Mouse (Mus musculus) midbrain, embryonic 16.5 days (tissue): ENCODE measurements at regions not wholly inside any gene's neighbourhood (a gene's known extent, or its start where the extent isn't known, plus 50 kb on each side); places are given as distances from the start of the nearest gene placed in this dataset.

Experiments used
- ATAC-seq: fragments of 200-750 bp; cut with Nextera tagmentation; 2 replicates; pipeline ENCODE4 v1.8.0; 2017; ENCODE audit warnings: moderate TSS enrichment
- H3K27ac ChIP-seq: fragments of 300-500 bp; sonication (generic); 2 replicates; pipeline ENCODE4 v1.5.1; 2014; ENCODE audit warnings: mild to moderate bottlenecking, low read length, mixed read lengths
- H3K27me3 ChIP-seq: fragments of 300-500 bp; sonication (generic); 2 replicates; pipeline ENCODE4 v1.6.1; 2014; ENCODE audit warnings: low read depth, low read length, mixed read lengths; ENCODE audit not compliant: control insufficient read depth, insufficient read depth
- H3K36me3 ChIP-seq: fragments of 300-500 bp; sonication (generic); 2 replicates; pipeline ENCODE4 v1.6.1; 2014; ENCODE audit warnings: mild to moderate bottlenecking, low read length, moderate library complexity, mixed read lengths; ENCODE audit not compliant: control insufficient read depth, insufficient read depth
- H3K4me1 ChIP-seq: fragments of 300-500 bp; sonication (generic); 2 replicates; pipeline ENCODE4 v1.6.1; 2014; ENCODE audit warnings: mild to moderate bottlenecking, low read length, mixed read lengths; ENCODE audit not compliant: control insufficient read depth, insufficient read depth
- H3K4me2 ChIP-seq: fragments of 300-500 bp; sonication (generic); 2 replicates; pipeline ENCODE4 v1.6.1; 2014; ENCODE audit warnings: mild to moderate bottlenecking, low read length, mixed read lengths
- H3K4me3 ChIP-seq: fragments of 300-500 bp; sonication (generic); 2 replicates; pipeline ENCODE4 v1.5.1; 2014; ENCODE audit warnings: low read depth, mild to moderate bottlenecking, low read length, moderate library complexity, mixed read lengths
- H3K9ac ChIP-seq: fragments of 300-500 bp; sonication (generic); 2 replicates; pipeline ENCODE4 v1.6.1; 2014; ENCODE audit warnings: low read depth, low read length, mixed read lengths
- H3K9me3 ChIP-seq: fragments of 300-500 bp; sonication (generic); replicated peaks from 2 replicates; pipeline ENCODE4 v1.6.1; 2014; ENCODE audit warnings: mild to moderate bottlenecking, low read length, mixed read lengths; ENCODE audit not compliant: control insufficient read depth, poor library complexity, severe bottlenecking
- WGBS: fragments of 180-500 bp; shearing (Covaris S2); extraction: QIAGEN DNeasy Blood & Tissue Kit; methylation state at CpG from one replicate; pipeline ENCODE4 v1.1.7; 2014; 5-methylcytosine and 5-hydroxymethylcytosine counted together

DNA sequence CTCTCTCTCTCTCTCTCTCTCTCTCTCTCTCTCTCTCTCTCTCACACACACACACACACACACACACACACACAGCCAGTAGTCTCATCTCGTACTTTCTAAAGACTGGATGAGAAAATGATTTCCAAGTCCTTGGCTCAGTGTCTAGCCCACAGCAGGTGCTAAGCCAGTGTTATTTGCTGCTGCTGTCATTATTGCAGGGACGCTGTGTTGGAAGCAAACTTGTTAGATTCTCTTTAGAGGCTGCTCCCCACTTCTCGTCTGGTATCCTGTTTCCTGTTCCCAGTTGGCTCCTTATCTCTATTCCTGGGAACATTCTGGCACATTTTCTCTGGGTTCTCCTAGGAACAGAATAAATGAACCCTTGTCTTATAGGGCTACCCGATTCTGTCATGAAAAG lies 122.5 kb upstream of the Chd6 start:
- no peak overlapping the region for H3K27ac ChIP-seq
- no peaks in the 10 kb centered on the region for H3K27me3 ChIP-seq
- WGBS, result 38% methylated on average over 4 of the region's 4 CpGs
- no peak overlapping the region for H3K4me2 ChIP-seq
- no peak for ATAC-seq
- no peaks in the 10 kb centered on the region for H3K9me3 ChIP-seq
- H3K4me1 ChIP-seq, result no peaks in the 10 kb centered on the region
- H3K4me3 ChIP-seq, result no peak overlapping the region
- no peaks in the 10 kb centered on the region for H3K36me3 ChIP-seq
- no peak overlapping the region for H3K9ac ChIP-seq

DNA sequence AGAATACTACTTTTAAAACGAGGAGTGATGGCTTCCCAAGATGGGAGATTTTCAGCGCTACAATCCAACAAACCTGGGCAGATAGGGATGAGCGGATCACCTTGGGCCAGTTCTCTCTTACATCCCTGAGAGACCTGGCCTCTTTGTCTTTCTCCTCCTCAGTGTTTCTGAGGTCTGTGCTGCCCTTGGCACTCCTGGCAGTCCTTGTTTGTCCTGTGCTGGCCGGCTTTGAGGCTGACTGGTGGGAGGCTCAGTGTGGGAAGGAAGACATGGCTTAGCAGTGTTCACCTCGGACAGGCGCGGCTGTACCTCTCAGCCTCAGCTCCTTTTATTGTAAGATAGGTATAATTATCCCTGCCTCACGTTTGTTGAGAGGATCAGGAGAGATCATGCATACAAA lies 106.9 kb upstream of the Chd6 start:
- no peak for ATAC-seq

DNA sequence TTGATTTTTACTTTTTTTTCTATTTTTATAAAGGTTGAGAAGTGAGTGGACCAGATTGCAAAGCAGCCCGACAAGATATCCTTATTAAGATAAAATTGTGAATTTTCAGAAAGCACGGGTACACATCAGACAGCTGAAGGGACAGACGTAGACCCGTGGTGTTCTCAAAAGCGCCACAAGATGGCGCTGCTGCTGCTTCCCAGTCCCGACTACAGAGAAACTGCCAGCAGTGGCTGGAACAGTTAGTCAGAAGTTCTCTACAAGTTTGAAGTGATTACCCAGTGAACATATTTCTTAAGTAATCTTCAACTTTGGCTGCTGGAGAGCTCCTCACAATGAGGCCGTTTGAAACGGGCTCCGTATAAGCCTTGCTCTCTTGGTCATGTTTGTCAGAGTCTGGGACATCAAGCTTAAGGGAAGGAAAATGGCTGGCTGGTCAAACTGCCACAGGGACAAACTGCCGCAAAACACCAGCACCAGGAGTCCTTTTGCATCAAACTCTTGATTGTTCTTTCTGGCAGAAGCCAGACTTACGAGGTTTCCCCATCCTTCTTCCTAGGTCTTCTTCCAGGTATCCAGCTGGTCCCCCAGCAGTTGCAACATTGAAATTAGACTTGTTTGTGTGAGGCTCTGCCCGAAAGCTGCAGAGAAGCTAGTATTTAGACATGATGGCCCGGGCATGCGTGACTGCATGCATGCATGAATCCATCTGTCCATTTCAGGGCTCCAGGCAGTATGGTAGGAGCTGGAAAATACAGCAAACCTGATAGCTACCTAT lies 106.0 kb upstream of the Chd6 start:
- Histone ChIP-seq H3K4me1 (no peaks in the 10 kb centered on the region), H3K4me3 (no peak overlapping the region), H3K9me3 (no peaks in the 10 kb centered on the region), H3K36me3 (no peaks in the 10 kb centered on the region), H3K27ac (no peak overlapping the region), H3K4me2 (no peak overlapping the region), H3K27me3 (no peaks in the 10 kb centered on the region), H3K9ac (no peak overlapping the region)
- ATAC-seq, result 0 out of 2 replicates have a peak, but pooled peaks have one; percentile 42
- 19% methylated on average over 15 of the region's 15 CpGs for WGBS

More for the DNA sequence above, 106.9 kb upstream of the Chd6 start:
- Histone ChIP-seq H3K4me1 (no peaks in the 10 kb centered on the region), H3K4me3 (no peak overlapping the region), H3K27me3 (no peaks in the 10 kb centered on the region), H3K4me2 (no peak overlapping the region), H3K36me3 (no peaks in the 10 kb centered on the region), H3K9ac (no peak overlapping the region), H3K9me3 (no peaks in the 10 kb centered on the region), H3K27ac (no peak overlapping the region)
- WGBS, result 65% methylated on average over 8 of the region's 8 CpGs

DNA sequence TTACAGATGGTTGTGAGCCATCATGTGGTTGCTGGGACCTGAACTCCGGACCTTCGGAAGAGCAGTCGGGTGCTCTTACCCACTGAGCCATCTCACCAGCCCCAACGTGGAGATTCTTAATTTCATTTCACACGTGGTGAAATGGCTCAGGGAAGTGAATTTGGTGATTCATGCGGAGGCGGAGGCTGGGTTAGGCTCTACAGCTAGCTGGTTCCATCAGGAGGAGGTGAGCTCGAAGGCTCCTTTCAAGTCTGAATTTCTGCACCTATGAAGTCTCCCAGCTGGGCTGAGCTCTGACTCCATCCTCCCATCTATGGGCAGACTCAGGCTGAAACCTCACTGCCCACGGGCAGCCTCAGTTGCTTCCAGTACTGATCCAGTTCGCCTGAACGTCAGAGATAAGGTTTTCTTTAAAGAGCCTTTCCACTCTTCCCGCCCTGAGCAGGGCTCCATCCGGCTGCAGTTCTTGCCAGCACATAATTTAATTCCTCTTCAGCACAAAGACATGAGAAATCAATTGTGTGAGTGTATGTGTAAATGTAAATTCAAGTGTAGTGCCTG lies 103.5 kb upstream of the Chd6 start:
- no peak overlapping the region for H3K4me3 ChIP-seq
- H3K4me1 ChIP-seq, result no peaks in the 10 kb centered on the region
- no peak overlapping the region for H3K9ac ChIP-seq
- no peak overlapping the region for H3K27ac ChIP-seq
- no peaks in the 10 kb centered on the region for H3K27me3 ChIP-seq
- WGBS, result 72% methylated on average over 13 of the region's 13 CpGs
- H3K4me2 ChIP-seq, result no peak overlapping the region
- ATAC-seq, result peak; percentile 54
- H3K9me3 ChIP-seq, result no peaks in the 10 kb centered on the region
- H3K36me3 ChIP-seq, result no peaks in the 10 kb centered on the region

DNA sequence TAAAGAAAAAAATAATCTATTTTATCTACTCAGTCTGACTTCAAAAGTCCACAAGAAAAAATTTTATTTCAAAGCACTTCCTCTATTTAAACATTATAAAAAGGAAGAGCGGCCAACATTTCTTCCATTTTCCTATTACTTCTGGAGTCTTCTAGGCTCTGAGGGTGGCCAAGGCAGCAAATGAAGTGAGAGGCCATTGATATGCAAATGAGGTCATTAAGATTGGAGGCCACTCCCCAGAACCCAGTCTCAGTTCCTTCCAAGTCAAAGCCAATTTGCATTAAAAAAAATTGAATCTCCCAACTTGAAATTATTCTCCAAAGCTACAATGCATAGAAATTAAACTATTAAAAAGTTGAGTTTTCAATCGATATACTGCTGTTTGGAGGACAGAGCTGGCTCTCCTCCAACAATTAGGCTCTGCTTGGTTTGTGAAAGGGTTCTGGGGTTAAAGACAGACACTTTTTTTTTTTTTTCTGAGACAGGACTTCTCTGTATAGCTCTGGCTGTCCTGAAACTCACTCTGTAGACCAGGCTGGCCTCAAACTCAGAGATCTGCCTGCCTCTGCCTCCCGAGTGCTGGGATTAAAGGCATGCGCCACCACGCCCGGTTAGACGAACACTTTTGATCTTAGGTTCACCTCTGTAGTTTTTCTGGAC lies 88.0 kb upstream of the Chd6 start:
- ATAC-seq, result no peak

DNA sequence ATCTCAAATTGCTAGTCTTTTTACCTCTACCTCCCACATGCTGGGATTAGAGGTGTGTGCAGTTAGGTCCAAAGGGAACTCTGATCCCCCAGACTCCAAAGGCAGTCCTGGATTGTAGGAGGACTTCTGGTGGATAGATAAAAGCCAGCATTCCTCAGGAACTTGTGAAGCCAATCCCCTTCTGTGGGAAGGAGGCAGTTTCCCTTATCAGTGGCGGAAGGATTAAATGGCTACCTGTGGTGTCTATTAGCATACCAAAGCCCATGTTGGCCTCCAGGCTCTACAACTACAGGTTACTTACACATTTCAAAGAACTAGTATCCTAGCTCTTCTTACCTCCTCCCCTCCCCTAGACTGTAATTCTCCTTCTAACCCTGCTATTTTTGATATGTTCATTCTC lies 78.6 kb upstream of the Chd6 start:
- Histone ChIP-seq H3K27me3 (no peaks in the 10 kb centered on the region), H3K9ac (no peak overlapping the region), H3K4me1 (no peaks in the 10 kb centered on the region), H3K4me3 (no peak overlapping the region), H3K36me3 (no peaks in the 10 kb centered on the region), H3K27ac (no peak overlapping the region), H3K9me3 (no peaks in the 10 kb centered on the region), H3K4me2 (no peak overlapping the region)
- ATAC-seq, result 0 out of 2 replicates have a peak, but pooled peaks have one; percentile 11
- 25% methylated on average over 1 of the region's 1 CpGs for WGBS

More for the DNA sequence above, 88.0 kb upstream of the Chd6 start:
- no peaks in the 10 kb centered on the region for H3K27me3 ChIP-seq
- no peaks in the 10 kb centered on the region for H3K9me3 ChIP-seq
- no peak overlapping the region for H3K9ac ChIP-seq
- no peak overlapping the region for H3K4me3 ChIP-seq
- no peak overlapping the region for H3K4me2 ChIP-seq
- no peak overlapping the region for H3K27ac ChIP-seq
- H3K36me3 ChIP-seq, result no peaks in the 10 kb centered on the region
- peaks cover 2% of the 10 kb centered on the region; the same call in 1 of the 2 replicates for H3K4me1 ChIP-seq
- WGBS, result 79% methylated on average over 7 of the region's 7 CpGs

DNA sequence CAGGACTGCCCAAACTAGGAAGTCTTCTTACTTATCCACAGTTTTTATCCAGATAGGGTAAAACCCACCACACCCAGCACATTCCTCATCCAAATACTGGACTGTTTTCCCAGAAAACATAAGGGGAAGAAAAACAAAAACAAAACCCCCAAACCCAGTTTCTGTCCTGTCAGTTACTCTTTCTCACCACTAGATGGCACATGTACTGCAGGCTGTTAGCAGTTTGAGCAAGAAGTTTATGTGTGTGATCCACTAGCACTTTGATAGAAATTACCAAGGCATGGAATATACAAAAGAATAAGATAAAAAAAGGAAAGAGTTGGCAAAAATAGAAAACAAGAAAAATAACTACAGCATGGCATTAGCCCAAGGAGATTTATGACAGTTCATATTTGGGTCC lies 76.2 kb upstream of the Chd6 start:
- H3K4me1 ChIP-seq, result no peaks in the 10 kb centered on the region
- ATAC-seq, result no peak
- no peaks in the 10 kb centered on the region for H3K36me3 ChIP-seq
- no peak overlapping the region for H3K27ac ChIP-seq
- no peak overlapping the region for H3K4me2 ChIP-seq
- H3K9me3 ChIP-seq, result no peaks in the 10 kb centered on the region
- H3K27me3 ChIP-seq, result no peaks in the 10 kb centered on the region
- H3K9ac ChIP-seq, result no peak overlapping the region
- H3K4me3 ChIP-seq, result no peak overlapping the region

DNA sequence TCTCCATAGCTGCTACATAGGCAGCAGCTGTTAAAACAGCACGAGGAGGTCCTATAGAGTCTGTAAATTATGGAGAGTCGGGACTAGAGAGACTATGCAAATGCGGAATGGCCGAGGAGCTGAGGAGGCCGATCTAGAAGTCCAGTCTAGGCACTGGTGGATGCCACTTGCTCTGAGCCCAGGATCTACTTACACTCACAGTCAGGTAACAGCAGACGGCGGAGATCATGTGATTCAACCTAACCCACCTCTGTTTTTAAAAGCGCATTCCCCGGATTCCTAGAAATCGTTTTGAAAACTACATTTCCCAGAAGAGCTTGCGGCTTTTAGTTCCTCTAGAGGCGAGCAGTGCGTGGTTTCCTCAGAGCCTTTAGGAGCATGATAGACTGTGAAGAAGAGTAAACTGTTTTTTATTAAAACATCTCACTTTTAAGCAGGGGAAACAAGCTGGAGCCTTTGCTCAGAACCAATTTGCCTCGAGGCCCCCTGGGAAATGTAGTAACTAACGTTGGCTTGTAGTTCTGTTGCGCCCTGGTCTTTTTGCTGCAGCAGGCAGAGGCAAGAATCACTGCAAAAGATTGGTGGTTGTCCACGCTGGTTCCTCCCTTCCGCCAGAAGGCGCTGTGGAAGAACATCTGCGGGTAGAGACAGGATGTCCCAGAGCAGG lies 68.6 kb upstream of the Chd6 start:
- no peaks in the 10 kb centered on the region for H3K36me3 ChIP-seq
- peak; percentile 89 for ATAC-seq
- H3K9me3 ChIP-seq, result no peaks in the 10 kb centered on the region
- peak overlapping the region; percentile 65 for H3K9ac ChIP-seq
- 3% methylated on average over 20 of the region's 20 CpGs for WGBS
- peak overlapping the region; percentile 73 for H3K4me2 ChIP-seq
- peak overlapping the region; percentile 54 for H3K4me3 ChIP-seq
- H3K27ac ChIP-seq, result peak overlapping the region; percentile 80
- no peaks in the 10 kb centered on the region for H3K27me3 ChIP-seq
- H3K4me1 ChIP-seq, result peaks cover 4% of the 10 kb centered on the region; the same call in 1 of the 2 replicates

DNA sequence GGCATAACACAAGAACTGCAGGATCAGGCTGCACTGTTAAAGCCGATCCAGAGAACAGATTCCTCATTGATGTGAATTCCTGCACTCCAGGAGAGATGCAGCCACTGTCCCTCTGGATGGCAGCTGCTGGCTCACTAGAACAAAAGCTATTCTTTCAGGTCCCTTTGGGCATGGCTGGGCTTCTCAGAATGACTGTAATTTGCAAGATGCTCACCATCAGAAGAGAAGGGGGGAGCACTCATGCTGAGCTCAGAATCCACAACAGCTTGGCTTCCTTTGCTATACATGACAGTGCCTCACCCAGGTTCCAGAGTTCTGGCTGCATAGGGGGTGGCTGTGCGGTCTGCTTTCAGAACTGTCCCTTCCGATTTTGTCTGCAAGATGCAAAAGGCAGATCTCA lies 57.8 kb upstream of the Chd6 start:
- H3K4me2 ChIP-seq, result no peak overlapping the region
- WGBS, result 13% methylated on average over 3 of the region's 3 CpGs
- ATAC-seq, result no peak
- H3K9me3 ChIP-seq, result no peaks in the 10 kb centered on the region
- H3K4me1 ChIP-seq, result no peaks in the 10 kb centered on the region
- no peaks in the 10 kb centered on the region for H3K27me3 ChIP-seq
- H3K27ac ChIP-seq, result no peak overlapping the region
- H3K9ac ChIP-seq, result no peak overlapping the region
- no peak overlapping the region for H3K4me3 ChIP-seq
- no peaks in the 10 kb centered on the region for H3K36me3 ChIP-seq
